Mouse (Mus musculus): Measurements from ENCODE around the gene Tspyl2.

Gene Tspyl2

GRCm38 (mm10) chrX:152342358-152342901 lies at the start of gene Tspyl2:
TSS of gene Tspyl2 (minus strand) at chrX:152342425.
- peak within 1 kb of the TSS; percentile 81 for H3K4me3 ChIP-seq (replicated peaks; ENCODE audit: low read length)
- TF ChIP-seq CTCF (conservative IDR thresholded peaks at IDR 0.05; ENCODE audit: low read length) (no peak), NANOG (IDR thresholded peaks at IDR 0.05; ENCODE audit: borderline replicate concordance, low read length) (no peak), POU5F1 (IDR thresholded peaks at IDR 0.05; ENCODE audit: borderline replicate concordance, low read length) (no peak)

GRCm38 (mm10) chrX:152368397-152369273 lies 26.4 kb upstream of the Tspyl2 start, which contains the start of gene Gpr173:
TSS of gene Gpr173 (minus strand) at chrX:152368704.
- no peaks in the 10 kb centered on the region for H3K9me3 ChIP-seq (ENCODE audit: low read length)
- H3K4me3 ChIP-seq (replicated peaks; ENCODE audit: low read length) = peak within 1 kb of the TSS; percentile 77
- H3K27me3 ChIP-seq (ENCODE audit: insufficient read depth, low read length) = no peaks in the 10 kb centered on the region
- H3K4me1 ChIP-seq (replicated peaks; ENCODE audit: low read depth, low read length) = peaks cover 6% of the 10 kb centered on the region
- TF ChIP-seq POU5F1 (IDR thresholded peaks at IDR 0.05; ENCODE audit: borderline replicate concordance, low read length) (no peak), NANOG (IDR thresholded peaks at IDR 0.05; ENCODE audit: borderline replicate concordance, low read length) (no peak), CTCF (conservative IDR thresholded peaks at IDR 0.05; ENCODE audit: low read length) (no peak)
- no peaks in the 10 kb centered on the region for H3K36me3 ChIP-seq (ENCODE audit: insufficient read depth, low read length)

More at GRCm38 (mm10) chrX:152342358-152342901, at the start of gene Tspyl2:
- peaks cover 20% of the 10 kb centered on the region for H3K4me1 ChIP-seq (replicated peaks; ENCODE audit: low read depth, low read length)
- no peaks in the 10 kb centered on the region for H3K9me3 ChIP-seq (ENCODE audit: low read length)
- H3K27me3 ChIP-seq (ENCODE audit: insufficient read depth, low read length) = no peaks in the 10 kb centered on the region
- peaks cover 33% of the 10 kb centered on the region for H3K36me3 ChIP-seq (ENCODE audit: insufficient read depth, low read length)

- Histone ChIP-seq H3K36me3 (ENCODE audit: insufficient read depth, low read length) (no peaks in the 10 kb centered on the region), H3K9me3 (ENCODE audit: low read length) (no peaks in the 10 kb centered on the region), H3K27me3 (ENCODE audit: insufficient read depth, low read length) (no peaks in the 10 kb centered on the region), H3K4me1 (replicated peaks; ENCODE audit: low read depth, low read length) (peaks cover 6% of the 10 kb centered on the region), H3K4me3 (replicated peaks; ENCODE audit: low read length) (peak overlapping the region; percentile 77)
- TF ChIP-seq CTCF (conservative IDR thresholded peaks at IDR 0.05; ENCODE audit: low read length) (no peak), NANOG (IDR thresholded peaks at IDR 0.05; ENCODE audit: borderline replicate concordance, low read length) (no peak), POU5F1 (IDR thresholded peaks at IDR 0.05; ENCODE audit: borderline replicate concordance, low read length) (no peak)
Measured at GRCm38 (mm10) chrX:152368054-152368396, 25.8 kb upstream of the Tspyl2 start.

- no peaks in the 10 kb centered on the region for H3K9me3 ChIP-seq (ENCODE audit: low read length)
- H3K4me1 ChIP-seq (replicated peaks; ENCODE audit: low read depth, low read length) = peaks cover 6% of the 10 kb centered on the region
- no peak for TF ChIP-seq POU5F1 (IDR thresholded peaks at IDR 0.05; ENCODE audit: borderline replicate concordance, low read length)
- TF ChIP-seq CTCF (conservative IDR thresholded peaks at IDR 0.05; ENCODE audit: low read length) = no peak
- no peak for TF ChIP-seq NANOG (IDR thresholded peaks at IDR 0.05; ENCODE audit: borderline replicate concordance, low read length)
- H3K36me3 ChIP-seq (ENCODE audit: insufficient read depth, low read length) = no peaks in the 10 kb centered on the region
- no peaks in the 10 kb centered on the region for H3K27me3 ChIP-seq (ENCODE audit: insufficient read depth, low read length)
- no peak overlapping the region for H3K4me3 ChIP-seq (replicated peaks; ENCODE audit: low read length)
Measured at GRCm38 (mm10) chrX:152366418-152366817, 24.2 kb upstream of the Tspyl2 start.

- Histone ChIP-seq H3K4me1 (replicated peaks; ENCODE audit: low read depth, low read length) (no peaks in the 10 kb centered on the region), H3K36me3 (ENCODE audit: insufficient read depth, low read length) (no peaks in the 10 kb centered on the region), H3K4me3 (replicated peaks; ENCODE audit: low read length) (no peak overlapping the region), H3K27me3 (ENCODE audit: insufficient read depth, low read length) (no peaks in the 10 kb centered on the region), H3K9me3 (ENCODE audit: low read length) (no peaks in the 10 kb centered on the region)
- no peak for TF ChIP-seq CTCF (conservative IDR thresholded peaks at IDR 0.05; ENCODE audit: low read length)
- no peak for TF ChIP-seq NANOG (IDR thresholded peaks at IDR 0.05; ENCODE audit: borderline replicate concordance, low read length)
- TF ChIP-seq POU5F1 (IDR thresholded peaks at IDR 0.05; ENCODE audit: borderline replicate concordance, low read length) = no peak
Measured at GRCm38 (mm10) chrX:152352553-152353153, 10.4 kb upstream of the Tspyl2 start.

- no peaks in the 10 kb centered on the region for H3K36me3 ChIP-seq (ENCODE audit: insufficient read depth, low read length)
- H3K27me3 ChIP-seq (ENCODE audit: insufficient read depth, low read length) = no peaks in the 10 kb centered on the region
- H3K4me3 ChIP-seq (replicated peaks; ENCODE audit: low read length) = peak overlapping the region; percentile 53; the same call in 1 of the 2 replicates
- H3K9me3 ChIP-seq (ENCODE audit: low read length) = no peaks in the 10 kb centered on the region
- no peak for TF ChIP-seq NANOG (IDR thresholded peaks at IDR 0.05; ENCODE audit: borderline replicate concordance, low read length)
- no peak for TF ChIP-seq CTCF (conservative IDR thresholded peaks at IDR 0.05; ENCODE audit: low read length)
- no peak for TF ChIP-seq POU5F1 (IDR thresholded peaks at IDR 0.05; ENCODE audit: borderline replicate concordance, low read length)
- H3K4me1 ChIP-seq (replicated peaks; ENCODE audit: low read depth, low read length) = peaks cover 11% of the 10 kb centered on the region
Measured at GRCm38 (mm10) chrX:152347041-152347440, 4.8 kb upstream of the Tspyl2 start.

- TF ChIP-seq CTCF (conservative IDR thresholded peaks at IDR 0.05; ENCODE audit: low read length) = no peak
- no peak for TF ChIP-seq POU5F1 (IDR thresholded peaks at IDR 0.05; ENCODE audit: borderline replicate concordance, low read length)
- TF ChIP-seq NANOG (IDR thresholded peaks at IDR 0.05; ENCODE audit: borderline replicate concordance, low read length) = no peak
- peaks cover 11% of the 10 kb centered on the region for H3K4me1 ChIP-seq (replicated peaks; ENCODE audit: low read depth, low read length)
- H3K36me3 ChIP-seq (ENCODE audit: insufficient read depth, low read length) = no peaks in the 10 kb centered on the region
- no peaks in the 10 kb centered on the region for H3K9me3 ChIP-seq (ENCODE audit: low read length)
- H3K27me3 ChIP-seq (ENCODE audit: insufficient read depth, low read length) = no peaks in the 10 kb centered on the region
- H3K4me3 ChIP-seq (replicated peaks; ENCODE audit: low read length) = peak overlapping the region; percentile 53
Measured at GRCm38 (mm10) chrX:152346587-152346986, 4.4 kb upstream of the Tspyl2 start.

- no peak for TF ChIP-seq POU5F1 (IDR thresholded peaks at IDR 0.05; ENCODE audit: borderline replicate concordance, low read length)
- TF ChIP-seq NANOG (IDR thresholded peaks at IDR 0.05; ENCODE audit: borderline replicate concordance, low read length) = no peak
- TF ChIP-seq CTCF (conservative IDR thresholded peaks at IDR 0.05; ENCODE audit: low read length) = no peak
- Histone ChIP-seq H3K27me3 (ENCODE audit: insufficient read depth, low read length) (no peaks in the 10 kb centered on the region), H3K9me3 (ENCODE audit: low read length) (no peaks in the 10 kb centered on the region)
Measured at GRCm38 (mm10) chrX:152342903-152343302, 678 bp upstream of the Tspyl2 start.

More at GRCm38 (mm10) chrX:152342903-152343302, 678 bp upstream of the Tspyl2 start:
- Histone ChIP-seq H3K36me3 (ENCODE audit: insufficient read depth, low read length) (peaks cover 30% of the 10 kb centered on the region), H3K4me3 (replicated peaks; ENCODE audit: low read length) (peak overlapping the region; percentile 81), H3K4me1 (replicated peaks; ENCODE audit: low read depth, low read length) (peaks cover 19% of the 10 kb centered on the region)

Data from E14TG2a.4 (cell line).